Mouse (Mus musculus): ENCODE results near the gene Gnao1.

- TF ChIP-seq CTCF (IDR thresholded peaks at IDR 0.05; ENCODE audit: low read depth), result no peak
- no peak for TF ChIP-seq EP300 (IDR thresholded peaks at IDR 0.05; ENCODE audit: low read depth)
Observed at GRCm38 (mm10) chr8:93974602-93975186, 164.9 kb downstream of the Gnao1 start.
